Mouse (Mus musculus) cerebellum, adult 2 months (tissue): Measurements from ENCODE around the gene Nrip3. TPM values are rescaled to one million over a fixed set of nuclear protein-coding genes. Genes with fewer than 3 reads are reported as not detected.

Experiments used
- DNase-seq, 2 experiments: peaks; one replicate each; pipeline ENCODE4 v3.0.0; 2021
- H3K27ac ChIP-seq: fragments of 200-500 bp; 2 replicates; pipeline ENCODE4 v1.5.1; 2012; ENCODE audit warnings: low read length, control low read depth, inconsistent platforms; ENCODE audit not compliant: insufficient read depth
- H3K27me3 ChIP-seq: fragments of 200-500 bp; 2 replicates; pipeline ENCODE4 v1.6.1; 2012; ENCODE audit warnings: inconsistent platforms, mild to moderate bottlenecking, low read length, moderate library complexity; ENCODE audit not compliant: control insufficient read depth, insufficient read depth
- H3K4me1 ChIP-seq: fragments of 200-500 bp; 2 replicates; pipeline ENCODE4 v1.6.1; 2011; ENCODE audit warnings: low read length; ENCODE audit not compliant: control insufficient read depth, insufficient read depth
- H3K4me3 ChIP-seq: fragments of 200-500 bp; replicated peaks from 2 replicates; pipeline ENCODE3; 2011; ENCODE audit warnings: mild to moderate bottlenecking, low read depth, low read length, control low read depth; ENCODE audit not compliant: insufficient read depth
- CTCF ChIP-seq: fragments of 200-500 bp; IDR thresholded peaks from 2 replicates; pipeline ENCODE4 v1.5.1; 2011; ENCODE audit warnings: low read depth, mild to moderate bottlenecking, control low read depth, low read length, moderate library complexity, borderline replicate concordance; ENCODE audit not compliant: insufficient read depth
- POLR2A ChIP-seq: fragments of 200-500 bp; IDR thresholded peaks from 2 replicates; pipeline ENCODE4 v1.6.1; 2011; ENCODE audit warnings: low read length, control low read depth, borderline replicate concordance; ENCODE audit not compliant: insufficient read depth
- WGBS: fragments of 180-500 bp; shearing (Covaris S2); methylation state at CpG from one replicate; pipeline ENCODE4 v1.1.7; 2018; 5-methylcytosine and 5-hydroxymethylcytosine counted together
- polyA plus RNA-seq: library from polyadenylated mRNA; depleted of rRNA; stranded (reverse); fragments of >200 nt; gene quantifications from 2 replicates; pipeline ENCODE4 v1.2.3, GENCODE M21; 2012; rRNA removed

Gene Nrip3
- polyA plus RNA-seq, result 46.6 and 52.8 TPM in 2 replicates

DNA sequence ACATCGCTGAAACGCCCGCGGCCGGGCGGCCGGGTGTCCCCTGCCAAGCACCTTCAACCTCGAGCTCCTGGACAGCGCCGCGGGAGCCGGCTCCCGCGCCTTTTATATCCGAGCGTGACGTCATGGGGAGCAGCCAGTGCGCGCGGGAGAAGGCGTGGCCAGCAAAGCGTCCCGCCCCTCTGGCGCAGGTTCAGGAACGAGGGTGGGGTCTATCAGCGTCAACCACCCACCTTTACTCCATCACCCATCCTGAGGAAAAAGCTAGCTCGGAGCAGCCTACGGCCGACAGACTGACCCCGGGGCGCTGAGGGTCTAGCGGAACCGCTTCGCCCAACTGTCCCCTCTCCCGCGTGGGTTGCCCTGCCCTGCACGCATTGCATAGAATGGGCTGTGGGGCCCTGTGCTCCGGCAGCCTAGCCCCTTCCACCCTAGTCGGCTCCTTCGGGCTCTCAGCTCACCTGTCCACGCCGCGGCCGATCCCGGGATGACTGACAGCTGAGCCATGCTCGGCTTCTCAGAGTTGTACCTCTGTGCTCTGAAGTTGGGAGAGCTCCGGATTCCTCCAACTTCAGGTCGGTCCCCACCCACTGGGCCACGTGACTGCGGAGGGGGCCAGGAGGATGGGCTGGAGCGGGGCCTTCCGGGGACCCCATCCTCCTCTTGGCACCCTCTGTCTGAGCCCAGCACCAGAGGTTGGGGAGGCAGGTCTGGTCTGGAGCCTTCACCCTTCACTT lies at the start of gene Nrip3:
Nrip3 (minus strand) TSS at position 556 of the 734 bp plus-strand sequence.
- Histone ChIP-seq H3K4me3 (peak within 1 kb of the TSS; percentile 59), H3K27ac (no peak within 1 kb of the TSS), H3K27me3 (no peaks in the 10 kb centered on the region), H3K4me1 (peaks cover 3% of the 10 kb centered on the region; the same call in 1 of the 2 replicates)
- 1% methylated on average over 52 of the region's 52 CpGs for WGBS
- peak; percentile 78 to 86 for DNase-seq
- peak; percentile 30; the same call in 1 of the 2 replicates for TF ChIP-seq POLR2A
- TF ChIP-seq CTCF, result no peak

DNA sequence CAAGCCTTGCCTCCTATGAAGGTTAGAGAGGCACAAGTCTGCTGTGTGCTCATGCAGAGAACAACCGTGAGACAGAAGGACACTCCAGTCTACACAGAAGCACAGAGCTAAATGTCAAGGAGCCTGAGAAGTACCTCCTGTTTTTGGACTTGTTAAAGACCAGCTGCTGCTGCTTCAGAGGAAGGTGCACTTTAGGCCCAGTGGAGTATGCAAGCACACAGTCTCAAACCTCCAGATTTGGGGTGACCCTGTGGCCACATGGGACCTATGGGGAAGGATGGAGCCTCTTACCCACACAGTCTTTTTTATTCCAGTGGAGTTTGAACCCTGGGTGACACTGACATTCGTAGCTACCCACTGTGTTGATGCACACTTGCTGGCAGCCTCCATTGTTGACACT lies 49.6 kb upstream of the Nrip3 start:
- no peak for TF ChIP-seq POLR2A
- no peak for TF ChIP-seq CTCF
- Histone ChIP-seq H3K27me3 (no peaks in the 10 kb centered on the region), H3K27ac (no peak overlapping the region), H3K4me3 (no peak overlapping the region), H3K4me1 (no peaks in the 10 kb centered on the region)
- WGBS, result 65% methylated on average over 2 of the region's 2 CpGs
- no peak for DNase-seq

DNA sequence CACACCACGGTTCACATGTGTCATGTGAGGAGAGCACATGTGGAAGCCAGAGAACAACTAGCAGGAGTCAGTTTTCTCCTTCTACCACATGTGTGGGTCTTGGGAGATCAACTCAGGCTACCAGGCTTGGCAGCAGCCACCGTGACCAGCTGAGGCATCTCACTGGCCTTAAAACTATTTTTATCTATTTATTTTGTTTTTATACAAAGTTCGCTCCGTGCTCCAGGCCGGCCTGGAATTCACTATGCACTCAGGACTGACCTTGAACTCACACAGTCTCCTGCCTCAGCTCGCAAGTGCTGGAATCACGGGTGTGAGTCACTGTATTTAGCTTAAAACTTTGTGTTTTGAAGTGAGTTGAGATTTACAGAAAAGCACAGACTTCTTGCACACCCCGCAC lies 45.1 kb upstream of the Nrip3 start:
- WGBS, result 94% methylated on average over 8 of the region's 8 CpGs
- no peak overlapping the region for H3K27ac ChIP-seq
- H3K4me1 ChIP-seq, result peaks cover 5% of the 10 kb centered on the region; the same call in 1 of the 2 replicates
- DNase-seq, result no peak
- no peak for TF ChIP-seq CTCF
- TF ChIP-seq POLR2A, result no peak
- no peak overlapping the region for H3K4me3 ChIP-seq
- no peaks in the 10 kb centered on the region for H3K27me3 ChIP-seq

DNA sequence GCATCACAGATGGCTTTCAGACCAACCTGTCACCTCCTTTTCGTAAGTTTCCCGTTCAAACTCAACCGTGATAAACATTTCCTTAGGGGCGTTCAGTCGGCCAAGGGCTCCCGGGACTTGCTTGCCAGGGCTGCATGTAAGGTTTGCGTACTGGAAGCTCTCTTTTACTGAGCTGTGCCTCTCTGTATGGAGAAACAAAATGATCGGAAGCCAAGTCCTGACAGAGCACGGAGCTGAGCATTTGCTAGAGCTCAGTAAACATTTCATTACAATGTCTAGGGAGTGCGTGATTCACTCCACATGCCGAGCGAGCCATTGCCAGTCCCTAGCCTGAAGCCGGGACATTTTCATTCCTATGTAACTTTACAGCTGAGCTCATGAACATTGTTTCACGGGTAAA lies 43.5 kb upstream of the Nrip3 start:
- H3K4me1 ChIP-seq, result peaks cover 5% of the 10 kb centered on the region; the same call in 1 of the 2 replicates
- no peaks in the 10 kb centered on the region for H3K27me3 ChIP-seq
- TF ChIP-seq POLR2A (no peak), CTCF (no peak)
- 18% methylated on average over 14 of the region's 14 CpGs for WGBS
- DNase-seq, result peak in 1 of 2 experiments; percentile 22
- H3K4me3 ChIP-seq, result no peak overlapping the region
- no peak overlapping the region for H3K27ac ChIP-seq

DNA sequence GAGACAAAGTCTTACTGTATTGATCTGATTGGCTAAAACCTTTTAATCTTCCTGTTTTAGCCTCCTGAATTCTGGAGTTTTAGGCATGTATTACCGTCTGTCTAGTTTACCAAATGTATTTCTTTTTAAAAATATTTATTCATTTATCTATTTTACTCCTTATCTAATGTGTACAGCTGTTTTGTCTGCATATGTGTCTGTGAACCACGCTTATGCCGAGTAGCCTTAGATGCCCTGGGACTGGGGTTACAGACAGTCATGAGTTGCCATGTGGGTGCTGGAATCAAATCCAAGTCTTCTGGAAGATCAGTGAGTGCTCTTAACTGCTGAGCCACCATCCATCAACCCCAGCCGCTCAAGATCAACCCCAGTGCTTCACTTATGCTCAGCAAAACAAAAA lies 36.8 kb upstream of the Nrip3 start:
- no peak for DNase-seq
- WGBS, result 93% methylated on average over 4 of the region's 4 CpGs
- H3K27ac ChIP-seq, result no peak overlapping the region

DNA sequence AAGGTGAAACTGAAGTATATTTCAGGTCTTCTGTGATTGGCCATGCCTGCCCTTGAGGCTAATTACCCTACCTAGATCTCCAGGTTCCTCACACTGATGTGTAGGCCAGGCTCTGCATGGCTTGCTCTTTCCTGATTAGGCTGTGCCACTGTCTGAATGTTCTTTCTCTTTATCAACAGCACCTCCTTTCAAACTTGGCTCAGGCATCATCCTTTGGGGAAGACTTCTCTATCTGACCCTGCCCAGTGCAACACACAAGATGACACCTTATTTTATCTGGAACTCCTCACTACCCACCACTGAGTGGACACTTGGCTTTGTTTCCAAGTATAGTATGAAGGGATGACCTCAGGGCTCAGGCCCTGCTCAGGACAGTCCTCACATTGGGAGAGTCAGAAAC lies 36.1 kb upstream of the Nrip3 start:
- DNase-seq, result no peak
- H3K4me1 ChIP-seq, result no peaks in the 10 kb centered on the region
- TF ChIP-seq CTCF (no peak), POLR2A (no peak)
- no peaks in the 10 kb centered on the region for H3K27me3 ChIP-seq
- H3K4me3 ChIP-seq, result no peak overlapping the region
- no peak overlapping the region for H3K27ac ChIP-seq

More for the DNA sequence above, 36.8 kb upstream of the Nrip3 start:
- H3K27me3 ChIP-seq, result no peaks in the 10 kb centered on the region
- TF ChIP-seq POLR2A, result no peak
- TF ChIP-seq CTCF, result no peak
- H3K4me1 ChIP-seq, result no peaks in the 10 kb centered on the region
- no peak overlapping the region for H3K4me3 ChIP-seq

DNA sequence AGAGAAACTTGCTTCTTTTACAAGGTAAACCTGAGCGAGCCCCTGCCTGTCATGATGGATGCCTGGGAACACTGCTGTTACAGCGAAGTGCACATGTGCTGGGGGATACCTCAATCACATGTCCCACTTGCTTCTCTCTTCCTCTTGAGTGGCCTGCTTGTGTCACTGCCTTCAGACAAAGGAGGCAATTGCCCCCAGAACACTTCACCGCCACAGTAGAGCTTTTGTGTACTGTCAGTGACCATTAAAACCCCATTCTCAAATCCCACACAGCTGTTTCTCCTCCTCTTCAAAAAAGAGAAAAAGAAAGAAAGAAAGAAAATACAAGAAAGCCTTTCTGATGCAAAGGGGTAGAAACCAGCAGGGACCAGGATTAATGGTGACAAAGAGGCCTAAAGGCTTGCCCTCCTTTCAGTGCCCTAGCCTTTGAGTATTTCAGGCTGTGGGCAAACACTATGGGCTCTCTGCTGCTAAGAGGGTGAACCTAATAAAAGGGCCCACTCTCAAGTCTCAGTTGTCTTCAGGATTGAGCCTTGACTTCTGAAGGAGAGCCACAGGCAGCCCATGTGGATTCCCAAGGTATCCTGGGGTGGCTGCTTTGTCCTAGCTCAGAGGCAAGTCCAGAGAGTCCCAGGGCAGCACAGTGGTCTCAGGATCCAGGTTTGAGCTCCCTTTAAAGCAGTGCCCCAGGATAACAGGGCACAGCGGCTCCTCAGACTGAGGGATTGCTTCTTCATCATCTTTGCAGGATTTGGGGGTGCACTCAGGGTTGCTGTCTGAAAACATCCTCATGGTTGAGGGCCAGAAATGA lies 31.7 kb upstream of the Nrip3 start:
- H3K27me3 ChIP-seq, result no peaks in the 10 kb centered on the region
- DNase-seq, result no peak
- no peak overlapping the region for H3K27ac ChIP-seq
- WGBS, result 71% methylated on average over 4 of the region's 4 CpGs
- TF ChIP-seq POLR2A (no peak), CTCF (no peak)
- H3K4me1 ChIP-seq, result peaks cover 7% of the 10 kb centered on the region
- no peak overlapping the region for H3K4me3 ChIP-seq
